Mouse (Mus musculus) midbrain, postnatal 0 days (tissue): Measurements from ENCODE around the gene Akip1. TPM values are rescaled to one million over a fixed set of nuclear protein-coding genes. Genes with fewer than 3 reads are reported as not detected.
A peak's percentile ranks its signal among the peaks of the same experiment; 100 is the strongest.

Experiments used
- ATAC-seq: fragments of 200-750 bp; cut with Nextera tagmentation; 2 replicates; pipeline ENCODE4 v1.8.0; 2017; ENCODE audit warnings: moderate number of reproducible peaks, mild to moderate bottlenecking, moderate TSS enrichment, moderate library complexity; ENCODE audit not compliant: low FRiP score
- DNase-seq: peaks from one replicate; pipeline ENCODE4 v3.0.0-alpha.2; 2015; ENCODE audit warnings: low spot score
- H3K27ac ChIP-seq: fragments of 300-500 bp; sonication (generic); 2 replicates; pipeline ENCODE4 v1.5.1; 2014; ENCODE audit warnings: low read depth, mild to moderate bottlenecking, low read length, mixed read lengths
- H3K27me3 ChIP-seq: fragments of 300-500 bp; sonication (generic); 2 replicates; pipeline ENCODE4 v1.6.1; 2014; ENCODE audit warnings: low read length, control low read depth, mixed read lengths; ENCODE audit not compliant: insufficient read depth
- H3K36me3 ChIP-seq: fragments of 300-500 bp; sonication (generic); 2 replicates; pipeline ENCODE4 v1.6.1; 2014; ENCODE audit warnings: low read length, control low read depth, mixed read lengths; ENCODE audit not compliant: insufficient read depth
- H3K4me1 ChIP-seq: fragments of 300-500 bp; sonication (generic); 2 replicates; pipeline ENCODE4 v1.6.1; 2014; ENCODE audit warnings: mild to moderate bottlenecking, control low read depth, antibody characterized with exemption, low read length, mixed read lengths; ENCODE audit not compliant: insufficient read depth
- H3K4me2 ChIP-seq: fragments of 300-500 bp; sonication (generic); 2 replicates; pipeline ENCODE4 v1.6.1; 2014; ENCODE audit warnings: low read depth, mild to moderate bottlenecking, low read length, mixed read lengths; ENCODE audit not compliant: poor library complexity, severe bottlenecking
- H3K4me3 ChIP-seq: fragments of 300-500 bp; sonication (generic); 2 replicates; pipeline ENCODE4 v1.5.1; 2014; ENCODE audit warnings: low read depth, mild to moderate bottlenecking, low read length, moderate library complexity
- H3K9ac ChIP-seq: fragments of 300-500 bp; sonication (generic); replicated peaks from 2 replicates; pipeline ENCODE4 v1.6.1; 2014; ENCODE audit warnings: mild to moderate bottlenecking, low read length, moderate library complexity, mixed read lengths; ENCODE audit not compliant: poor library complexity, severe bottlenecking
- H3K9me3 ChIP-seq: fragments of 300-500 bp; sonication (generic); 2 replicates; pipeline ENCODE4 v1.6.1; 2016; ENCODE audit warnings: low read length, control low read depth
- CTCF ChIP-seq: IDR thresholded peaks from 2 replicates; pipeline ENCODE4 v1.5.1; 2016; ENCODE audit warnings: antibody characterized with exemption, mild to moderate bottlenecking
- WGBS: fragments of 180-500 bp; shearing (Covaris S2); extraction: QIAGEN DNeasy Blood & Tissue Kit; methylation state at CpG from one replicate; pipeline ENCODE4 v1.1.7; 2014; 5-methylcytosine and 5-hydroxymethylcytosine counted together
- polyA plus RNA-seq: library from polyadenylated mRNA; unstranded; fragments of >200 nt; fragmentation: Nextera tagmentation; extraction: Ambion mirVana; gene quantifications from 2 replicates; pipeline ENCODE4 v1.2.1, GENCODE M21; 2015
- total RNA-seq: library from RNA; depleted of rRNA; stranded (reverse); fragments of >200 nt; gene quantifications from 2 replicates; pipeline ENCODE4 v1.2.3, GENCODE M21; 2014

Gene Akip1
- total and polyA plus RNA-seq, 2 experiments from 2014 or later, result 8.2 to 12.1 TPM

DNA sequence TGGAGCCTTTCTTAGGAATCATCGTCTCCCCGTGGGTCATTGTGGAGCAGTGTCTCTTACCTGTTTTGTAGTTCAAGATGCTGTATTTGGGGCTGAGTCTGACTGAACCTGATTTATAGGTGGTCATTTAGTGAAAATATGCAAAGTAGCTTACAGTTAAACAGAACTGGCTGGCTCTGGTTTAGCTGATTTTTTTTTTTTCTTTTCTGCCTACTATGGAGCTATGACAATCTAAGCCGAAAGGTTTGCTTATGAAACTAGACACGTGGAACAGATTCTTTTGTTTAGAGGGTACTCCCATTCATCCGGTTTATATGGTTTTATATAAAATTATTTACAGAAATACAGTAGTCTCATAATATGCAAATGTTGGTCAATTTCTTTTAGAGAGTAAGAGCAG, 28.1 kb downstream of the Akip1 start, which contains the start of gene Ascl3:
TSS of gene Ascl3 (minus strand) at position 101 of the 400 bp plus-strand sequence.
- DNase-seq (no peak), ATAC-seq (no peak)
- no peaks in the 10 kb centered on the region for H3K9me3 ChIP-seq
- H3K36me3 ChIP-seq, result peaks cover 15% of the 10 kb centered on the region; the same call in 1 of the 2 replicates
- H3K4me3 ChIP-seq, result no peak within 1 kb of the TSS
- H3K4me1 ChIP-seq, result 0 out of 2 replicates have a peak, but pooled peaks cover 3% of the 10 kb centered on the region
- H3K9ac ChIP-seq, result no peak within 1 kb of the TSS
- H3K4me2 ChIP-seq, result no peak within 1 kb of the TSS
- no peak within 1 kb of the TSS for H3K27ac ChIP-seq
- TF ChIP-seq CTCF, result no peak
- no peaks in the 10 kb centered on the region for H3K27me3 ChIP-seq
- WGBS, result 90% methylated on average over 5 of the region's 5 CpGs

DNA sequence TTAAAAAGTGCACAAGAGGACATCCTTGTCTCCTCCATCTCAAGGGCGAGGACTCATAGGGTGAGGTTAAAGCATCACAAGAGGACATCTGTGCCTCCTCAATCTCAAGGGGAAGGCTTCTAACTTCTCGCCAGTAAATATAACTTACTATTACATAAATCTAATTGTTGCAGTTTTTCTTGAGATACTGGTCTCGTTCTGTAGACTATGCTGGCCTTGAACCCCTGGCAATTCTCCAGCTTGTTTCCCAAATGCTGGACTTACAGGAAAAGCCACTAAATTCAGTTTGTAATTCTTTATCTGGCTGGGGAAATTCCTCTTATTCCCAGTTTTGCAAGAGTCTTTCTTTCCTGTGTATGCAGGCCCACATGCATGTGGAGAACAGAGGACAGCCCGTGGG, 31.3 kb downstream of the Akip1 start:
- Histone ChIP-seq H3K4me1 (no peaks in the 10 kb centered on the region), H3K27me3 (no peaks in the 10 kb centered on the region), H3K36me3 (peaks cover 27% of the 10 kb centered on the region), H3K9ac (no peak overlapping the region), H3K4me3 (no peak overlapping the region), H3K4me2 (no peak overlapping the region), H3K9me3 (no peaks in the 10 kb centered on the region), H3K27ac (no peak overlapping the region)
- no peak for TF ChIP-seq CTCF
- no peak for ATAC-seq
- no peak for DNase-seq
- 94% methylated on average over 4 of the region's 4 CpGs for WGBS

DNA sequence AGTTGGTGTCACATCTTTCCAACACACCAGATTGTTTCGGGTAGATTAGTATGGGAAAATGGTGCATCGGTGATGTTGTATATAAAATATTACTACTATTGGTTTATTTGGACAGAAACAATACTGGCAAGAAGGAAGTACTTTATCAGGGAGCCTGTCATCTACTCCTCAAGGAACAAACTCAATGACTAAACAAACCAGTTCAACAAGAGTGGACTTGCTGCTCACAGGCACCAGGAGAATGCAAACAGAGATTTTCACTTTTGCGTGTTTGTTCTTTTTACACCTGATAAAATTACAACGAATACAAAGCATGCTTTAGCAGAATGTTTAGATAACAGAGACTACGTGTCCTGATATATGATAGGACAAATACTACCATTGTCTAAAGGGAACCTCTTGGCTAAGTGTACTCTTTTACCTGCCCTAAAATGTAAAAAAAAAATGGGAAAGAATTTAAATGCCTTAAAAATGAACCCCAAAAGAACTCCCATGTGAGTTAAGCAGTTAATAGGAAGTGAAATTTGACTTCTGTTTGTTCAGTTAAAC, 36.4 kb downstream of the Akip1 start:
- Histone ChIP-seq H3K4me1 (no peaks in the 10 kb centered on the region), H3K36me3 (peaks cover 64% of the 10 kb centered on the region), H3K4me2 (no peak overlapping the region), H3K9ac (no peak overlapping the region), H3K4me3 (no peak overlapping the region), H3K27ac (no peak overlapping the region), H3K9me3 (no peaks in the 10 kb centered on the region), H3K27me3 (no peaks in the 10 kb centered on the region)
- ATAC-seq, result no peak
- WGBS, result 91% methylated on average over 5 of the region's 5 CpGs
- no peak for DNase-seq
- no peak for TF ChIP-seq CTCF

DNA sequence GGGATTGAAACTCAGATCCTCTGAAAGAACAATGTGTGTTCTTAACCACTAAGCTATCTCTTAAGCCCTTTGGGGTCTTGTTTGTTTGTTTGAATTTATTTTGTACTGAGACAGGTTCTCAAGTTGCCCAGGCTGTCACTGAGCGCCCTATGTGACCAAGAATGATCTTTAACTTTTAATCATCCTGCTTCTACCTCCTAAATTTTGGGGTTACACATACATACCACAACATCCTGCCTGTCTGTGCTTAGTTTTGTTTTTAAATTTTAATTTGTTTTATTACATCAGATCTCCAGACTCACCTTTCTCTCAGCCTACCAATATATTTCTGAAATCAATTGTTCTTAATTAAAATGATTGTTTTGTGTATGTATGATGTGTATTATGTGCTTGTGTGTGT, 37.6 kb downstream of the Akip1 start:
- no peak for TF ChIP-seq CTCF
- ATAC-seq (no peak), DNase-seq (no peak)
- no peak overlapping the region for H3K4me3 ChIP-seq
- WGBS, result 93% methylated on average over 1 of the region's 1 CpGs
- H3K9ac ChIP-seq, result no peak overlapping the region
- H3K9me3 ChIP-seq, result no peaks in the 10 kb centered on the region
- H3K36me3 ChIP-seq, result peaks cover 61% of the 10 kb centered on the region
- H3K4me1 ChIP-seq, result no peaks in the 10 kb centered on the region
- no peaks in the 10 kb centered on the region for H3K27me3 ChIP-seq
- no peak overlapping the region for H3K27ac ChIP-seq
- no peak overlapping the region for H3K4me2 ChIP-seq

DNA sequence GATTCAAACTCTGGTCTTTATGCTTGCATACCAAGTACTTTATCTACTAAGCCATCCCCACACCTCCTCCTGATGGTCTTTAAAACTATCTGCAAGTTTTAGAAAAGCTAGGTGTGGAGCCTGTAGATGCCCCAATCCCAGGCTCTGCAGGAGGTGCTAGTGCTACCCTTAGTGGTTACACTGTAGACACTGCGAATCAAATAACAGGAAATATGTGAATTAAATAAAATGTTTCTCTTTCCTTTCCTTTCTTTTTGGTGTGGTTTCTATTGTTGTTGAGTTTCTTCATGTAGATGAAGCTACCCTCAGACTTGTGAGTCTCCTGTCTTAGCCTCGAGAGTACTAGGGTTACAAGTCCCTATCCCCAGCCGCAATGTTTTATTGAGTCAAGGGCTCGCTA, 38.2 kb downstream of the Akip1 start:
- Histone ChIP-seq H3K4me2 (no peak overlapping the region), H3K36me3 (peaks cover 60% of the 10 kb centered on the region), H3K27me3 (no peaks in the 10 kb centered on the region), H3K9ac (no peak overlapping the region), H3K4me3 (no peak overlapping the region), H3K9me3 (no peaks in the 10 kb centered on the region), H3K27ac (no peak overlapping the region), H3K4me1 (no peaks in the 10 kb centered on the region)
- WGBS, result 87% methylated on average over 4 of the region's 4 CpGs
- no peak for ATAC-seq
- DNase-seq, result no peak
- no peak for TF ChIP-seq CTCF

DNA sequence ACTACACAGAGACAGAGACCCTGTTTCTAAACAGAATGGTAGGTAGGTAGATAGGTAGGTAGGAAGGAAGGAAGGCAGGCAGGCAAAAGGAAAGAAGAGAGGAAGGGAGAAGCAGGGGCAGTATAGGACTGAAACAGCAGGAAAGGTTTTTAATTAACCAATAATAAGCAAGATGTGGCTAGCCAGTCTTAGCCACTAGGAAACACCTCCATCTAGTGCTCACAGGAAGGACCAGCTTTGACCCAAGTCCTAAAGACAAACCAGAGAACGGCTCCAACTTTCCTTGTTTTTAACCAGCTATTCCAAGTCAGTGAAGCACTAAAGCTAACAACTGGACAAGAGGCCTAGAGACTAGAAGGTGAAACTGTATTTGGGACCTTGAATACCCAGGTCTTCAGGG, 44.3 kb downstream of the Akip1 start:
- no peak overlapping the region for H3K27ac ChIP-seq
- WGBS, result 60% methylated on average over 1 of the region's 1 CpGs

More for the DNA sequence above, 44.3 kb downstream of the Akip1 start:
- Histone ChIP-seq H3K4me1 (no peaks in the 10 kb centered on the region; the same call in 1 of the 2 replicates), H3K9me3 (no peaks in the 10 kb centered on the region), H3K4me3 (no peak overlapping the region), H3K36me3 (peaks cover 36% of the 10 kb centered on the region), H3K9ac (no peak overlapping the region), H3K4me2 (no peak overlapping the region), H3K27me3 (no peaks in the 10 kb centered on the region)
- TF ChIP-seq CTCF, result peak; percentile 54
- ATAC-seq (no peak), DNase-seq (no peak)
